14 mouse cellular contexts compared by ENCODE assay signal in genomic region chr7:101089242-101089641, GRCm38 (mm10). TPM values are rescaled to one million over a fixed set of nuclear protein-coding genes. Genes with fewer than 3 reads are reported as not detected.
DNase-seq lines count a peak whose midpoint lies in the region; ATAC-seq and TF ChIP-seq lines count a peak whose summit lies in the region.
"Had no signal": no experiment of that assay in that cellular context is flagged by ENCODE, and none has a peak within 500 bp of the region (broad histone marks: within the 10 kb centered on the region; RNA-seq: fewer than 3 reads in every experiment).

No protein-coding gene starts in this region.

- H3K27me3 ChIP-seq in heart, embryonic 12.5 days (replicated peaks): no peaks in the 10 kb centered on the region
- H3K27me3 ChIP-seq in lung, embryonic 15.5 days: no peaks in the 10 kb centered on the region
- H3K27me3 ChIP-seq: liver, embryonic 13.5 days; stomach, embryonic 15.5 days had no signal

- no peak for DNase-seq in heart, postnatal 10 days
- no peak for DNase-seq in layer of hippocampus, adult 2 months (ENCODE audit: low spot score in 2 of 2)
- no peak for DNase-seq in layer of hippocampus, postnatal 25 days (ENCODE audit: extremely low spot score in 1 of 2, low spot score in 1 of 2)
- DNase-seq in thymus, adult 18-20 months: no peak
- no peak for DNase-seq in layer of hippocampus, adult 11-12 months (ENCODE audit: low spot score)
- DNase-seq: cerebellum, adult 9-10 months; liver, embryonic 13.5 days; retina, postnatal 1 day; thymus, postnatal 14 days had no signal

- no peak for TF ChIP-seq CTCF in layer of hippocampus, adult 2 months (conservative IDR thresholded peaks at IDR 0.05)

- H3K4me3 ChIP-seq in heart, embryonic 12.5 days: no peak overlapping the region
- H3K4me3 ChIP-seq in layer of hippocampus, adult 2 months: no peak overlapping the region
- H3K4me3 ChIP-seq in lung, embryonic 15.5 days: no peak overlapping the region
- H3K4me3 ChIP-seq: liver, embryonic 13.5 days; stomach, embryonic 15.5 days had no signal

- no peak overlapping the region for H3K4me2 ChIP-seq in heart, embryonic 12.5 days
- H3K4me2 ChIP-seq in lung, embryonic 15.5 days: no peak overlapping the region
- H3K4me2 ChIP-seq: liver, embryonic 13.5 days; stomach, embryonic 15.5 days had no signal

- H3K36me3 ChIP-seq in heart, embryonic 12.5 days: no peaks in the 10 kb centered on the region
- no peaks in the 10 kb centered on the region for H3K36me3 ChIP-seq in lung, embryonic 15.5 days
- H3K36me3 ChIP-seq: liver, embryonic 13.5 days; stomach, embryonic 15.5 days had no signal

- H3K9ac ChIP-seq in heart, embryonic 12.5 days: no peak overlapping the region
- no peak overlapping the region for H3K9ac ChIP-seq in lung, embryonic 15.5 days
- H3K9ac ChIP-seq: liver, embryonic 13.5 days; stomach, embryonic 15.5 days had no signal

- H3K9me3 ChIP-seq in heart, embryonic 12.5 days (replicated peaks): no peaks in the 10 kb centered on the region
- H3K9me3 ChIP-seq in lung, embryonic 15.5 days: no peaks in the 10 kb centered on the region
- H3K9me3 ChIP-seq: liver, embryonic 13.5 days; stomach, embryonic 15.5 days had no signal

- intact Hi-C loops in heart, postnatal 10 days (cut with DNase I): no loop called here

- peaks cover 60% of the 10 kb centered on the region for H3K4me1 ChIP-seq in heart, embryonic 12.5 days (replicated peaks)
- peaks cover 12% of the 10 kb centered on the region for H3K4me1 ChIP-seq in lung, embryonic 15.5 days
- H3K4me1 ChIP-seq: stomach, embryonic 15.5 days had no signal

- ATAC-seq in heart, embryonic 12.5 days (ENCODE audit: insufficient number of reproducible peaks, low FRiP score): no peak
- no peak for ATAC-seq in lung, embryonic 15.5 days (ENCODE audit: borderline replicate concordance, extremely low read depth, low FRiP score, low TSS enrichment)
- peak; percentile 39; the same call in 1 of the 2 replicates for ATAC-seq in megakaryocyte, adult 5-6 weeks (ENCODE audit: poor library complexity, severe bottlenecking)

- H3K27ac ChIP-seq in heart, embryonic 12.5 days (ENCODE audit: poor library complexity, severe bottlenecking): peak overlapping the region; percentile 66
- peak overlapping the region; percentile 54 for H3K27ac ChIP-seq in layer of hippocampus, adult 2 months
- H3K27ac ChIP-seq in lung, embryonic 15.5 days: peak overlapping the region; percentile 70
- H3K27ac ChIP-seq: kidney, postnatal 0 days; liver, embryonic 13.5 days; stomach, embryonic 15.5 days had no signal

- WGBS in heart, embryonic 12.5 days: 53% methylated on average over 3 of the region's 3 CpGs
- 57% methylated on average over 3 of the region's 3 CpGs for WGBS in lung, embryonic 15.5 days

RNA-seq across cellular contexts. Expression of gene Fchsd2, which starts 3.4 kb away (rescaled TPM):
- 18.4 and 18.7 TPM in 2 replicates for polyA plus RNA-seq in heart, embryonic 12.5 days (2016; fragmentation: Nextera tagmentation; extraction: Ambion mirVana)
- total RNA-seq in heart, postnatal 10 days (2021): 10 to 100 TPM; 27.1 to 27.2 TPM
- 10 to 100 TPM; 38.5 to 41.2 TPM for total RNA-seq in layer of hippocampus, adult 2 months (2021)
- 10 to 100 TPM; 33.0 to 41.8 TPM for total RNA-seq in layer of hippocampus, postnatal 25 days (2021)
- 20.0 and 22.5 TPM in 2 replicates for polyA plus RNA-seq in lung, embryonic 15.5 days (2015; fragmentation: Nextera tagmentation; extraction: Ambion mirVana)
- total RNA-seq in megakaryocyte, adult 5-6 weeks (2015): 19.7 and 22.1 TPM in 2 replicates
- 17.2 and 18.1 TPM in 2 replicates for total RNA-seq in megakaryocyte, adult 5-6 weeks (2017)
